Mouse (Mus musculus): ENCODE measurements around the gene Grik4. TPM values are rescaled to one million over a fixed set of nuclear protein-coding genes. Genes with fewer than 3 reads are reported as not detected.

The Grik4 gene
- polyA plus RNA-seq, 1 experiment from 2014 or later: 1.1 TPM

DNA sequence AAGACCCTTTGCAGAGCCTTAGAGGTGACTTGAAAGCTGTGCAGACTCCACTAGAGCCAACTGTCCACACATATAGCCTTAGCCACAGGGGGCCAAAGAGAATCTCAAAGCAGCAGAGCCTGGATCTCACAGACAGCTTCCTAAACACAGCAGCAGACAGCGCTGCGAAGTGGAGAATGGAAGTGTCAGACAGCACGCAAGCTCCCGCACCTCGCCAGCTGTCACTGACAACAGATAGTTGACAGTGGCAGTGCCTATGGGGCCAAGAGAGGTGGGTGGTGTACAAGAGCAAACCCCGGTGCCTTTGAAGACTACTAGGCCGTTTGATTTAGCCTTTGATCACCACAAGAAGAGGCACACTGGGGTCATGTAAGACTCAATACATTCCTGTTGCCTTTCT is 395.3 kb downstream of the Grik4 start:
- Histone ChIP-seq H3K36me3 (ENCODE audit: control insufficient read depth, insufficient read depth, low read length) (no peaks in the 10 kb centered on the region), H3K27ac (ENCODE audit: low read depth, low read length) (no peak overlapping the region), H3K4me3 (ENCODE audit: low read depth, low read length) (no peak overlapping the region), H3K9me3 (ENCODE audit: control insufficient read depth, low read length) (no peaks in the 10 kb centered on the region), H3K4me2 (ENCODE audit: low read depth, low read length, severe bottlenecking) (no peak overlapping the region), H3K4me1 (replicated peaks; ENCODE audit: control insufficient read depth, insufficient read depth, low read length) (no peaks in the 10 kb centered on the region), H3K9ac (ENCODE audit: low read length) (no peak overlapping the region), H3K27me3 (ENCODE audit: control insufficient read depth, insufficient read depth, low read length) (no peaks in the 10 kb centered on the region)
- ATAC-seq (replicated peaks; ENCODE audit: low FRiP score): no peak
- WGBS: 77% methylated on average over 7 of the region's 7 CpGs
- no peak for DNase-seq (ENCODE audit: low spot score)

- Histone ChIP-seq H3K9ac (ENCODE audit: low read length) (no peak overlapping the region), H3K36me3 (ENCODE audit: control insufficient read depth, insufficient read depth, low read length) (no peaks in the 10 kb centered on the region), H3K9me3 (ENCODE audit: control insufficient read depth, low read length) (no peaks in the 10 kb centered on the region), H3K4me2 (ENCODE audit: low read depth, low read length, severe bottlenecking) (no peak overlapping the region), H3K27ac (ENCODE audit: low read depth, low read length) (no peak overlapping the region), H3K4me1 (replicated peaks; ENCODE audit: control insufficient read depth, insufficient read depth, low read length) (no peaks in the 10 kb centered on the region), H3K27me3 (ENCODE audit: control insufficient read depth, insufficient read depth, low read length) (no peaks in the 10 kb centered on the region), H3K4me3 (ENCODE audit: low read depth, low read length) (no peak overlapping the region)
- ATAC-seq (replicated peaks; ENCODE audit: low FRiP score) (no peak), DNase-seq (ENCODE audit: low spot score) (no peak)
- WGBS: 80% methylated on average over 10 of the region's 10 CpGs
Measured at GRCm38 (mm10) chr9:42544521-42544920, 399.8 kb downstream of the Grik4 start.

DNA sequence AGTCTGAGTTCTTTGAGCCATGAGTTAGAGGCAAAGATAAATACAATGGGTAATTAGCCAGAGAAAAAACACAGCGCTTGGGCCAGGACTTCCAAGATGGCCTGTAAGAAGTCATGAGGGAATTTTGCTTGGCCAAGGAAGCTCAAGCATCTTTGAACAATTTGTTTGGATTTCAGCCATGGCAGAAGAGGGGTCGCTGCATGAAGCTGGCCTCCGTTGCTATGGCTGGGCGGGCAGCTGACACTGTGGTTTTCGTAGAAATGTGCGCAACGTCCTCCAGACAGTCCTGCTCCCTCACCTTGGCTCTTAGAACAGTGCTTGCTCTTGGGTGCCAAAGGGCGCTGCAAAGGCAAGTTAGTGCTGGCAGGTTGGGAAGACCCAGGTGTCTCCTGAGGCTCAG is 410.8 kb downstream of the Grik4 start:
- ATAC-seq (replicated peaks; ENCODE audit: low FRiP score) (no peak), DNase-seq (ENCODE audit: low spot score) (no peak)
- H3K9ac ChIP-seq (ENCODE audit: low read length): no peak overlapping the region
- H3K9me3 ChIP-seq (ENCODE audit: control insufficient read depth, low read length): no peaks in the 10 kb centered on the region
- H3K27ac ChIP-seq (ENCODE audit: low read depth, low read length): no peak overlapping the region
- H3K4me1 ChIP-seq (replicated peaks; ENCODE audit: control insufficient read depth, insufficient read depth, low read length): peaks cover 8% of the 10 kb centered on the region; the same call in 1 of the 2 replicates
- 73% methylated on average over 8 of the region's 8 CpGs for WGBS
- H3K36me3 ChIP-seq (ENCODE audit: control insufficient read depth, insufficient read depth, low read length): no peaks in the 10 kb centered on the region
- no peak overlapping the region for H3K4me2 ChIP-seq (ENCODE audit: low read depth, low read length, severe bottlenecking)
- H3K27me3 ChIP-seq (ENCODE audit: control insufficient read depth, insufficient read depth, low read length): no peaks in the 10 kb centered on the region
- no peak overlapping the region for H3K4me3 ChIP-seq (ENCODE audit: low read depth, low read length)

DNA sequence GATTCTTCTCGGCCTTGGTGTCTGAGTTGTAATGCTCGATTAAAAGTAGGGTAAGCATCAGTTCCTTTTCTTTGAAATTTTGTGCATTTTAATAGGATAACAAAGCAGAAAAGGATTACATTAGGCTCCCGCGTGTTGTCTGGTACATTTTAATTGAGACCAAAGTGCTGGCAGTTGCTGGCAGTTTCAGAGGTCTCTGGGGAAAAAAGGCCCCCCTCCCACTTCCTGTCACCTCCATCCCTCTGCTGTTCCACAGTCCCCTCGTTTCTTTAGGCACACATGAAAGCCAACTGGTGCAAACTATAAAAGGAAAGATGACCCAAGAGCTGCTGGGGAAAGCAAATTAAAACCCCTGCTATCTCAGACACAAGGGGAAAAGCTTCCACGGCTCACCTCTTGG is 411.3 kb downstream of the Grik4 start:
- Histone ChIP-seq H3K27ac (ENCODE audit: low read depth, low read length) (no peak overlapping the region), H3K4me3 (ENCODE audit: low read depth, low read length) (no peak overlapping the region), H3K27me3 (ENCODE audit: control insufficient read depth, insufficient read depth, low read length) (no peaks in the 10 kb centered on the region), H3K4me2 (ENCODE audit: low read depth, low read length, severe bottlenecking) (no peak overlapping the region), H3K4me1 (replicated peaks; ENCODE audit: control insufficient read depth, insufficient read depth, low read length) (peaks cover 8% of the 10 kb centered on the region; the same call in 1 of the 2 replicates), H3K36me3 (ENCODE audit: control insufficient read depth, insufficient read depth, low read length) (no peaks in the 10 kb centered on the region), H3K9ac (ENCODE audit: low read length) (no peak overlapping the region), H3K9me3 (ENCODE audit: control insufficient read depth, low read length) (no peaks in the 10 kb centered on the region)
- 12% methylated on average over 6 of the region's 6 CpGs for WGBS
- DNase-seq (ENCODE audit: low spot score): no peak
- no peak for ATAC-seq (replicated peaks; ENCODE audit: low FRiP score)

GRCm38 (mm10) chr9:42531951-42532350 is 412.3 kb downstream of the Grik4 start:
- H3K4me1 ChIP-seq (replicated peaks; ENCODE audit: control insufficient read depth, insufficient read depth, low read length): peaks cover 8% of the 10 kb centered on the region; the same call in 1 of the 2 replicates
- 46% methylated on average over 3 of the region's 3 CpGs for WGBS

GRCm38 (mm10) chr9:42530221-42531152 is 413.8 kb downstream of the Grik4 start:
- H3K27ac ChIP-seq (ENCODE audit: low read depth, low read length): no peak overlapping the region
- H3K36me3 ChIP-seq (ENCODE audit: control insufficient read depth, insufficient read depth, low read length): no peaks in the 10 kb centered on the region
- no peaks in the 10 kb centered on the region for H3K27me3 ChIP-seq (ENCODE audit: control insufficient read depth, insufficient read depth, low read length)
- no peaks in the 10 kb centered on the region for H3K9me3 ChIP-seq (ENCODE audit: control insufficient read depth, low read length)
- DNase-seq (ENCODE audit: low spot score) (no peak), ATAC-seq (replicated peaks; ENCODE audit: low FRiP score) (no peak)
- H3K9ac ChIP-seq (ENCODE audit: low read length): no peak overlapping the region
- H3K4me3 ChIP-seq (ENCODE audit: low read depth, low read length): no peak overlapping the region
- H3K4me1 ChIP-seq (replicated peaks; ENCODE audit: control insufficient read depth, insufficient read depth, low read length): peaks cover 8% of the 10 kb centered on the region; the same call in 1 of the 2 replicates
- no peak overlapping the region for H3K4me2 ChIP-seq (ENCODE audit: low read depth, low read length, severe bottlenecking)
- WGBS: 79% methylated on average over 7 of the region's 7 CpGs

More at GRCm38 (mm10) chr9:42531951-42532350, 412.3 kb downstream of the Grik4 start:
- H3K27me3 ChIP-seq (ENCODE audit: control insufficient read depth, insufficient read depth, low read length): no peaks in the 10 kb centered on the region
- ATAC-seq (replicated peaks; ENCODE audit: low FRiP score) (no peak), DNase-seq (ENCODE audit: low spot score) (no peak)
- H3K9ac ChIP-seq (ENCODE audit: low read length): no peak overlapping the region
- no peak overlapping the region for H3K4me3 ChIP-seq (ENCODE audit: low read depth, low read length)
- no peaks in the 10 kb centered on the region for H3K36me3 ChIP-seq (ENCODE audit: control insufficient read depth, insufficient read depth, low read length)
- H3K9me3 ChIP-seq (ENCODE audit: control insufficient read depth, low read length): no peaks in the 10 kb centered on the region
- no peak overlapping the region for H3K27ac ChIP-seq (ENCODE audit: low read depth, low read length)
- H3K4me2 ChIP-seq (ENCODE audit: low read depth, low read length, severe bottlenecking): no peak overlapping the region

DNA sequence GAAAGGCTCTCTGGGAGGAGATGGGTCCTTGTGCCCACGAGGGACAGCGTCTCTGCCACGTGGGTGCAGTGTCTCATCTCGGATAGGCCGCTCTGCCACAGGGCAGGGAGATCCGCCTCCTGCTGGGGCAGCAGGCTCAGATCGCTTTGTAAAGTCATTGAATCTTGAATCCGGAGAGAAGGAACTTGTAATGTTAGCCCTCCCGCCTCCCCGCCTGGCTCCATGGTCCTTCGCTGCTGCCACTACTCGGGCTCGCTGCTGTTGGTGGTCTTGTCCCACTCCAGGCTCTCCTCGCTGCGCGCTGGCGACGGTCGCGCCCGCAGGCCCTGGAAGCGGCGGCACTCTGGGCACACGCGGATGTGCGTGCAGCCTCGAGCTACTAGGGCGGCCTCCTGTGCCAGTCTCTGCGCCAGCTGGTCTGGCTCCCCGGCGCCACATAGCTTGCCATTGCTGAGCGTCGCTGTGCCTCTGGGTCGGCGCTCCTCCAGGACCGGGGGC is 423.7 kb downstream of the Grik4 start:
- 2% methylated on average over 36 of the region's 36 CpGs for WGBS
- Histone ChIP-seq H3K9ac (ENCODE audit: low read length) (peak overlapping the region; percentile 59), H3K27ac (ENCODE audit: low read depth, low read length) (no peak overlapping the region), H3K4me2 (ENCODE audit: low read depth, low read length, severe bottlenecking) (peak overlapping the region; percentile 74), H3K9me3 (ENCODE audit: control insufficient read depth, low read length) (no peaks in the 10 kb centered on the region), H3K27me3 (ENCODE audit: control insufficient read depth, insufficient read depth, low read length) (peaks cover 9% of the 10 kb centered on the region; the same call in 1 of the 2 replicates), H3K36me3 (ENCODE audit: control insufficient read depth, insufficient read depth, low read length) (no peaks in the 10 kb centered on the region), H3K4me3 (ENCODE audit: low read depth, low read length) (peak overlapping the region; percentile 31), H3K4me1 (replicated peaks; ENCODE audit: control insufficient read depth, insufficient read depth, low read length) (peaks cover 7% of the 10 kb centered on the region)
- no peak for ATAC-seq (replicated peaks; ENCODE audit: low FRiP score)
- DNase-seq (ENCODE audit: low spot score): peak; percentile 74

GRCm38 (mm10) chr9:42518163-42518562 is 426.1 kb downstream of the Grik4 start:
- Histone ChIP-seq H3K9me3 (ENCODE audit: control insufficient read depth, low read length) (no peaks in the 10 kb centered on the region), H3K4me1 (replicated peaks; ENCODE audit: control insufficient read depth, insufficient read depth, low read length) (peaks cover 7% of the 10 kb centered on the region), H3K27me3 (ENCODE audit: control insufficient read depth, insufficient read depth, low read length) (peaks cover 9% of the 10 kb centered on the region; the same call in 1 of the 2 replicates), H3K4me2 (ENCODE audit: low read depth, low read length, severe bottlenecking) (no peak overlapping the region), H3K4me3 (ENCODE audit: low read depth, low read length) (no peak overlapping the region), H3K36me3 (ENCODE audit: control insufficient read depth, insufficient read depth, low read length) (no peaks in the 10 kb centered on the region), H3K9ac (ENCODE audit: low read length) (no peak overlapping the region), H3K27ac (ENCODE audit: low read depth, low read length) (no peak overlapping the region)
- no peak for ATAC-seq (replicated peaks; ENCODE audit: low FRiP score)
- DNase-seq (ENCODE audit: low spot score): no peak
- 80% methylated on average over 14 of the region's 14 CpGs for WGBS

All from forebrain, embryonic 11.5 days (tissue).